Mouse (Mus musculus): ENCODE measurements around the gene Mtus2.

GRCm38 (mm10) chr5:148363441-148364113 lies 406.5 kb downstream of the Mtus2 start:
- TF ChIP-seq POLR2A (IDR thresholded peaks at IDR 0.05; ENCODE audit: extremely low read depth, insufficient read depth, low read length) = no peak
- no peak for TF ChIP-seq CTCF (IDR thresholded peaks at IDR 0.05; ENCODE audit: extremely low read depth, insufficient read depth, low read length)

Data from cortical plate, adult 2 months (tissue).